Mouse (Mus musculus) gastrocnemius, postnatal 4 days (tissue): Measurements from ENCODE around the gene Lgals2. TPM values are rescaled to one million over a fixed set of nuclear protein-coding genes. Genes with fewer than 3 reads are reported as not detected.

Experiments used
- DNase-seq, 2 experiments: peaks; one replicate each; pipeline ENCODE4 v3.0.0; 2021 to 2022; ENCODE audit warnings: low spot score in 2 of 2, mixed read lengths in 2 of 2
- total RNA-seq, 2 experiments: library from RNA; stranded (reverse); gene quantifications; 2 replicates each; pipeline ENCODE4 v1.2.3; 2021

The Lgals2 gene
- total RNA-seq, 2 experiments from 2014 or later: not detected

DNA sequence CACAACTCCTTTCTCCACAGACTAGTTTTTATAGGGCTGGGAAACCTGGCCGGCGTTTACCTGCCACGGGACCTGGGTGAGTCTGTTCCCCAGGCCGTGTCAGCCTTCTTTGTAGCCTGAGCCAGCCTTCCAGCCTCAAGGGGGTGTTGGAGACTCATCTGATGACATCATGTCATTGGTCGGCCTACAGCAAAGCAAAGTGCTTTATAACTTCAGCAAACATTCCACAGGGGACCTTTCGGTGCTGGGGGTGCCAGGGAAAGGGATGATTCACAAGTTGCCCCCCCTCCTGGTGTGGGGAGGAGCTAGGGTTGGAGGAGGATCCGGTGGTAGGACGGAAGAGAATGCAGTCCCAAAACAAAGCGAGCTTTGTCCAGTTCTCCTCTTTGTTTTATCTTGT lies 10.5 kb downstream of the Lgals2 start:
- DNase-seq: peak in 1 of 2 experiments; percentile 62

GRCm38 (mm10) chr15:78843581-78844469 lies 11.5 kb downstream of the Lgals2 start:
- peak in 1 of 2 experiments; percentile 39 for DNase-seq

GRCm38 (mm10) chr15:78842371-78843163 lies 12.8 kb downstream of the Lgals2 start, which contains the start of gene Cdc42ep1:
Gene Cdc42ep1 (plus strand): TSS chr15:78842624.
- DNase-seq: peak; percentile 69 to 76

DNA sequence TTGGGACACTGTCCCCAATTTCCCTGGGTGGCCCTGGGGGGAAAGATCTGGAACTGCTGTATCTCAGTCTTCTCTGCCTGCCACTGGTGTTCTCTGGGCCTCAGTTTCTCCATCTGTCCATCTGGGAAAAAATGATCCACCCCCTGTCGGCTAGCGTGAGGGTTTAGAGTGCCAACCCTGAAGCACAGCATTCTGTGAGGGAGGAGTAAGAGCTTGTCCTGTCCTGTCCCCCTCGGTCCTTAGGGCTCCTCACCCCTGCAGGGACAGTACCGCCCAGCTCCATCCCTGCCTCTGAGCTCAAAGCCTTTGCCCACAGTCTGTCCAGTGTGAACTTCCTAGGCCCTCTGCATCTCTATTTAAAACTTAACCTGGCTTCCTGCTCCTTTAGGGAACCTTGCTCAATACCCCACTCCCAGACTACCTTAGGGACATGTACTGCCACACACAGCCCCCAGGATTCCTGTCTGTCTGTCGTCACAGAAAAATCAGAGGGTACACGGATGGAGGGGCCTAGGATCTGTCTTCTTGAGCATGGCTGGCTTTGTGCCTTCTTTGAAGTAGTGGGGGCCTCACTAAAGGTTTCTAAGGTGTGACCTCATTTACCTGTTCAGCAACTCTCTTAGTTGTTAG lies 14.1 kb downstream of the Lgals2 start:
- no peak for DNase-seq

DNA sequence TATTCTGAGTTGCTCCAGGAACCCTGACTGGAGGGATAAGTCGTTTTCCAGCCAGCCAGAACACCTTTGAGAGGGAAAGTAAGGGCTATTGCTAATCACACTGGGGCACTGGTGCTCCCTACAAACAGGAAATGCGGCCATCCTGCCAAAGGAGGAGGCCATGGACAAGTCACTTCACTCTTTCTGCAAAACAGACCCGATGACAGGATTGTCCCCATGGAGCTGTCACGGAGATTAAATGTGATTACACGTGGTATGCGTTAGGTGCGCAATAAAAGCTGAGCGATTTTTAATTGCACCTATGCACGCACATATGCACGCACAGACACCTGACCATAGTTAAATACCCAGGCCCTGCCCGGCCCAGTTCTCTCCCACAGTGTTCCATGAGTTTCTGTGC lies 14.6 kb downstream of the Lgals2 start:
- DNase-seq: no peak

GRCm38 (mm10) chr15:78840241-78840640 lies 15.1 kb downstream of the Lgals2 start:
- no peak for DNase-seq

DNA sequence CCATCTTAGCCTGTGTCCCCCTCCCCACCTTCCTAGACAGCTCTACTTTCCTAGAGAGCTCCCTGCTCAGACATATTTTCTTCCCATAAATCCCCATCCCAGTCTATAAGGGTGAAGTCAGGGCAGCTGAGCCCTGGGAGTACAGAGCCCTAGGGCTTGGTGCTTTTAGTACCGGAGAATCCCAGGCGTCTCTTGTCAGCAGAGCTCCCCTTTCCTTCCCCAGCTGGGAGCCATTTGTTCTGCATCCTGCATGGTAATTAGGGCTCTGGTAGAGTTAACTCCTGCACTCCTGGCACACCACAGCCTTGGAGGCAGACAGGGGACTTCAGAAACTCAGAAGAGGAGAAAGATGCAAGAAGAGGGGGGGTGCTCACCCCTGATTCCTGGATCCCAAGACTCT lies 15.6 kb downstream of the Lgals2 start:
- no peak for DNase-seq

GRCm38 (mm10) chr15:78836086-78836621 lies 19.2 kb downstream of the Lgals2 start:
- DNase-seq: peak in 1 of 2 experiments; percentile 49

DNA sequence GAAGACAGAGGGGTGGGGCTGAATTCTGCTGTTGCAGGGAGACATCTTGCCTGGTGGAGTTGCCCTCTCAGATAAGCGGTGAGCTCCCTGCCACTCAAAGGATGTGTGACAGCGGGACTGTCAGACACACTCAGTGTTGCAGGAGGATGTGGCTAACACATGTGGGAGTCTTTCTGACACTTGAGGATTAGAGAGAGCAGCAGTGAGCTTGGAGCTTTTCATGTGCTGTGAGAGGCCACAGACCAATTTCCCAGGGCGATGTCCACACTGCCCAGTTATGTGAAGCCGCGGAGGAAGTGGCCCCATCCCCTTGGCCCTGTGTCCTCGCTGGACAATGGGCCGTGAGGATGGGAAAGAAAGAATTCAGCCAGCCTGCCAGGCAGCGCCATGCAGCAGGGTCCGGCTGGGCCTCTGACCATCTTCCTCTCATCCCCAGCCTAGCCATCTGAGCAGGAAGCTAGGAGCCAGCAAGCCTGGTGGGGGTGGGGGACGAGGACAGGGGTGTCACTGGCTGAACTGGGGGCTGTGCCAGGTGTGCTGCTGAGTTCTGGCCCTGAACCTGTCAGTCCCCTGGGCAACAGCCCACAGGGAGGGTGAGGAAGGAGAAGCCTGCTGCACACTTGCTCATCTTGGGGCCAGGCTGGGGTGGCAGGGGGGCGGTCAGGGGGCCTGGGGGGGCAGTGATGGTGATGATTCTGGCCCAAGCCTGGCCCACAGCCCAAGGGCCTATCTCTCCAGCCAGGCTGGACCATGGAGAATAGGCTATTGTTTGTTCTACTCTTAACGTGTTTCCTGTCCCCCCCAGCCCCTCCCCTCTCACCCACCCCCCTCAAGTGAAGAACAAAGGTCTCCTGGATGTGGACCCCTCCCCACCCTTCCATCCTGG lies 19.9 kb downstream of the Lgals2 start:
- peak in 1 of 2 experiments; percentile 55 for DNase-seq

DNA sequence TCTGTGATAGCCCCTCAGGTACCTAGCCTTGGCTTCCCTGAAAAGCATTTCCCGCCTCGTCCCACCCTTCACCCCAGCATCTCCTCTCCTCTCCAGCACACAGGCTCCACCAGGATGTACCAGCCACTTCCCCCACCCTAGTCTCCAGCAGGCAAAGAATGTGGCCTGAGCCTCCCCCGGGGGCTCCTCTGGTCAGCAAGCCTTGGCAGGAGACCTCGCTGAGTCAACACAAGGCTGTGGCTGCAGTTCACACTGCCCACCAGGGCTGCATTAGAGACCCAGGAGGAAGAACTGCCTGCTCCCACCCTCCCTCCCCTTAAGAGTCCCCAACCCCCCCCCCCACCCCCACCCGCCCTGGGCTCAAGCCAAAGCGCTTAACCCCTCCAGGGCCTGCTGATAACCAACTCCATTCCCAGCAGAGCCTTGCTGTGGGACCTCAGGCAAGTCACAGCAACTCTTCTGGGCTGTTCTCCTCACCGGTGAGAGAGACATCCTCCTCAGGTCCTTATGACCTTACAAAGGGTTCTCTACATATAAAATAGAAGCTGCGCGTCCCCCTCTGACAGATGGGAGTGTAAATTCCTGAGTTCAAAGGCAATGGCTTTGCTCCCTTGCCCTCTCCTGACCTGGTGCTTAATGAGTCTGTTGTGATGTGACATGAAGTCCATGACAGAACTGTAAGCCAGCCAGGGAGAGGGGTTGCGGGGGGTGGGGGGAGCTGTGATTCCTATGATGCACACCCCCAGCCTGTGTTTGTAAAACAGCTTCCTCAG lies 20.9 kb downstream of the Lgals2 start:
- DNase-seq: peak in 1 of 2 experiments; percentile 48

GRCm38 (mm10) chr15:78833582-78833981 lies 21.7 kb downstream of the Lgals2 start:
- DNase-seq: no peak

DNA sequence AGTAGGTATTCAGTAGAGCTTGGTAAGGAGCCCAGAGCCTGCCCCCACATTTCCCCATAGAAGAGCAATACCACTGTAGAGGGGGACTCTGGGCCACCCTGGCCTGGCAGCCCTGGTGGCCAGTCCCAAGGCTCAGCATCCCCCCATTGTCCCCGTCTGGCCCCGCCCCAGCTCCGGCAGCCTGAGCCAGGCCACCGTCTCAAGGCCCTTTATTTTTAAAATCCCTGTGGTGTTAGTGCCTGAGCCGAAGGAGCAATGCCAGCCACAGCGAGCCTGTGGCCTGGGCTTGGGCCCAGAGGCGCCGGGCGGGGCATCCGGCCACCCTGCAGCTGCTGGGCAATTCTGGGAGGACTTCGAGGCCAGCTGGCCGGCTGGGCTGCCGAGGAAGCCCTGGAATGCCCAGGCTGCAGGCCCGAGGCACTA lies 22.6 kb downstream of the Lgals2 start:
- DNase-seq: peak; percentile 67 to 84

GRCm38 (mm10) chr15:78831720-78832657 lies 23.3 kb downstream of the Lgals2 start:
- peak in 1 of 2 experiments; percentile 31 for DNase-seq

DNA sequence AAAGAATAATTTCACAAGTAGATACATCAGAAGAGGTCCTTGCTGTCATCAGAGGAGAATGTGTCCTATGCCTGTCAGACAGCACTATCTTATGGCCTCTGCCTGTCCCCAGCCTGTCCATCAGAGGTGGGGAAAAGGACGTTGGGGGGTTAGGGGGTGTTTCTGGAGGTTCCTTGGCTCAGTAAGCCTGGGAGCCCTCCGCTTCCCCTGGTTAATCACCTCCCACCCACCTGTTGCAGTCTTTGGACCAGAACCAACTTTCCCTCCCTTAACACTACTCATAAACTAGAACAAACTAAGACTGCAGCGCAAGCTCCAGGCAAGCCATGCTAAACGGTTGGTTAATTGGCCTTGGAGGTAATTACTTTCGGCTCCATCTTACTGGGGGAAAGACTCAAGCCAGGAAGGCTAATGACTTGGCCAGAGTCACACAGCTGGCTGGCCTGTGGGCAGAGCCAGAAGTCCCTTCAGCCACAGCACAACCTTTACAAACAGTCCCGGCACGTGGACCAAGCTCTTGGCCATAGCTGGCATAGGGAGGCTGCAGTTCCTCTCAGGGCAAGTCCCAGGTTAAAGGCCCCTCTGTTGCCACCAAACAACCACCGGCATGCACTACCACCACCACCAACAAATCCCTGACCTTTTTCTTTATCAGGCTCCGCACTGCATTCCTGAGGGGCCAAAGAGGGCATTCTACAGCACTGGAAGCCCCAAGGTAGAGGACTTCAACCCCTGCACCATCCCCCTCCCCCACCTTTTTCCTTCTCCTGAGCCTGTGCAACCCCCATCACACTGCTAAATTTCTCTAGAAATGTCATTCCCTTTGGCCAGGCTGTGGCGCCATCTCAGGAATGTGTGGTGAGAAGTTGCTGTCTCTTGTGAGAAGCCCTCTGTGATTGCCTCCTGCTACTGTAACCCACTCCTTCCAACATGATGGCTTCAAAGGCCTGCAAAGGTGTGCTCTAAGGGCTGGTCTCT lies 24.3 kb downstream of the Lgals2 start:
- peak in 1 of 2 experiments; percentile 9 for DNase-seq

DNA sequence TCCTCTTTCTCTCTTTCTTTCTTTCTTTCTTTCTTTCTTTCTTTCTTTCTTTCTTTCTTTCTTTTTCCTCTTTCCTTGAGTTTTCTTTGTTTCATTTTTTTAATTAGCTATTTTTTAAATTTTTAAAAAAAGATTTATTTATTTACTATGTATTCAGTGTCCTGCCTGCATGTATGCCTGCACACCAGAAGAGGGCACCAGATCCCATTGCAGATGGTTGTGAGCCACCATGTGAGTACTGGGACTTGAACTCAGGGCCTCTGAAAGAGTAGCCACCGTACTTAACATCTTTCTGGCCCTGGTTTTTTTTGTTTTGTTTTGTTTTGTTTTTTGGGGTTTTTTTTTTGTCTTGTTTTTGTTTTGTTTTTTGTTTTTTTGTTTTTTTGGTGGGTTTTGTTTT lies 25.7 kb downstream of the Lgals2 start:
- no peak for DNase-seq

GRCm38 (mm10) chr15:78828315-78828714 lies 27.0 kb downstream of the Lgals2 start:
- no peak for DNase-seq
